Mouse (Mus musculus) left cerebral cortex, postnatal 36 days (tissue): Measurements from ENCODE around the gene 9130023H24Rik. TPM values are rescaled to one million over a fixed set of nuclear protein-coding genes. Genes with fewer than 3 reads are reported as not detected.

Source experiments
- DNase-seq, 2 experiments: peaks; one replicate each; pipeline ENCODE4 v3.0.0; 2021 to 2022; ENCODE audit warnings: low spot score in 2 of 2, mixed read lengths in 1 of 2
- intact Hi-C: fragments of 180-260 bp; cut with DNase I; formaldehyde crosslinking; loops from one replicate; pipeline ENCODE4 v1.15.1; 2025
- total RNA-seq, 2 experiments: library from RNA; stranded (reverse); gene quantifications; 2 replicates each; pipeline ENCODE4 v1.2.3; 2021

Gene 9130023H24Rik
- total RNA-seq, 2 experiments from 2014 or later, result 2.7 to 3.7 TPM

- intact Hi-C loops, result loop anchor here (2.0 to 5.0 kb wide), 2 partner anchors 111 to 223 kb away; no protein-coding TSS in a partner anchor
Measured at GRCm38 (mm10) chr7:128209826-128210225, 28.0 kb downstream of the 9130023H24Rik start.

GRCm38 (mm10) chr7:128208187-128208586 lies 29.6 kb downstream of the 9130023H24Rik start:
- DNase-seq, result peak; percentile 16 to 60
- intact Hi-C loops, result loop anchor here (2.0 to 5.0 kb wide), 2 partner anchors 109 to 221 kb away; no protein-coding TSS in a partner anchor

More at GRCm38 (mm10) chr7:128209826-128210225, 28.0 kb downstream of the 9130023H24Rik start:
- DNase-seq, result no peak

GRCm38 (mm10) chr7:128206152-128206551 lies 31.7 kb downstream of the 9130023H24Rik start, which contains the start of gene Cox6a2:
Cox6a2 (minus strand) TSS chr7:128206387.
- intact Hi-C loops, result loop anchor here (5.0 kb wide), 1 partner anchor 219 kb away; no protein-coding TSS in a partner anchor
- no peak for DNase-seq

- intact Hi-C loops, result loop anchor here (5.0 kb wide), 1 partner anchor 218 kb away; no protein-coding TSS in a partner anchor
- no peak for DNase-seq
Measured at GRCm38 (mm10) chr7:128205695-128206094, 32.1 kb downstream of the 9130023H24Rik start.

GRCm38 (mm10) chr7:128204179-128204578 lies 33.7 kb downstream of the 9130023H24Rik start:
- DNase-seq, result no peak
- intact Hi-C loops, result no loop called here

GRCm38 (mm10) chr7:128203071-128203470 lies 34.8 kb downstream of the 9130023H24Rik start:
- intact Hi-C loops, result no loop called here
- no peak for DNase-seq

- DNase-seq, result no peak
- intact Hi-C loops, result no loop called here
Measured at GRCm38 (mm10) chr7:128201607-128202006, 36.2 kb downstream of the 9130023H24Rik start.

Other genes with a start within 250 kb of the 9130023H24Rik start
- 1 to 10 TPM in 1 of 2 experiments, under 1 TPM in 1; 0.79 to 1.8 TPM for gene Pycard, start 244.2 kb downstream of the 9130023H24Rik start, total RNA-seq
- gene Trim72, start 234.1 kb downstream of the 9130023H24Rik start, total RNA-seq, result under 1 TPM; 0.96 to 0.97 TPM
- gene Itgam, start 175.4 kb downstream of the 9130023H24Rik start, total RNA-seq, result 10 to 100 TPM; 10.2 to 12.1 TPM
- gene Gm49368, start 175.3 kb downstream of the 9130023H24Rik start, total RNA-seq, result not detected
- under 1 TPM in 1 of 2 experiments, not detected in 1; 0.32 TPM for gene Itgax, start 108.5 kb downstream of the 9130023H24Rik start, total RNA-seq
- gene Itgad, start 83.7 kb downstream of the 9130023H24Rik start, total RNA-seq, result 1 to 10 TPM in 1 of 2 experiments, under 1 TPM in 1; 0.45 to 1.3 TPM
- 1 to 10 TPM; 7.4 to 8.7 TPM for gene Cox6a2, start 31.6 kb downstream of the 9130023H24Rik start, total RNA-seq
- gene Armc5, start 689 bp downstream of the 9130023H24Rik start, total RNA-seq, result 10 to 100 TPM; 11.3 to 13.6 TPM
- 10 to 100 TPM; 19.0 to 22.6 TPM for gene Tgfb1i1, start 8.8 kb upstream of the 9130023H24Rik start, total RNA-seq
- not detected for gene Slc5a2, start 27.6 kb upstream of the 9130023H24Rik start, total RNA-seq
- 10 to 100 TPM; 23.5 to 26.3 TPM for gene BC017158, start 60.1 kb upstream of the 9130023H24Rik start, total RNA-seq
- gene Rgs10, start 180.7 kb upstream of the 9130023H24Rik start, total RNA-seq, result 10 to 100 TPM; 47.8 to 50.1 TPM
- 100 to 1,000 TPM in 1 of 2 experiments, 10 to 100 TPM in 1; 79.3 to 119 TPM for gene Tial1, start 223.7 kb upstream of the 9130023H24Rik start, total RNA-seq